Mouse (Mus musculus) kidney, adult 9 months (tissue): ENCODE measurements around the gene Mfap2.

Source experiments
- DNase-seq: peaks from one replicate; pipeline ENCODE4 v3.0.0; 2022

The Mfap2 gene

GRCm38 (mm10) chr4:140988706-140989290, 21.4 kb upstream of the Mfap2 start:
- no peak for DNase-seq

- no peak for DNase-seq
Observed at GRCm38 (mm10) chr4:140989447-140989846, 20.8 kb upstream of the Mfap2 start.

- DNase-seq, result no peak
Observed at GRCm38 (mm10) chr4:140992215-140992614, 18.0 kb upstream of the Mfap2 start.

- DNase-seq, result no peak
Observed at GRCm38 (mm10) chr4:140993846-140994245, 16.4 kb upstream of the Mfap2 start.

- DNase-seq, result no peak
Observed at GRCm38 (mm10) chr4:140995811-140996210, 14.4 kb upstream of the Mfap2 start.

- no peak for DNase-seq
Observed at GRCm38 (mm10) chr4:140996812-140997211, 13.4 kb upstream of the Mfap2 start.

- DNase-seq, result peak; percentile 35
Observed at GRCm38 (mm10) chr4:141005983-141006382, 4.2 kb upstream of the Mfap2 start.

- DNase-seq, result peak; percentile 60
Observed at GRCm38 (mm10) chr4:141008028-141008427, 2.2 kb upstream of the Mfap2 start.

- no peak for DNase-seq
Observed at GRCm38 (mm10) chr4:141010526-141010925, 308 bp downstream of the Mfap2 start.

GRCm38 (mm10) chr4:141010941-141011429, 767 bp downstream of the Mfap2 start:
- DNase-seq, result peak; percentile 33

- DNase-seq, result no peak
Observed at GRCm38 (mm10) chr4:141011556-141012328, 1.5 kb downstream of the Mfap2 start.

GRCm38 (mm10) chr4:141012558-141012957, 2.3 kb downstream of the Mfap2 start:
- DNase-seq, result no peak

GRCm38 (mm10) chr4:141014114-141014513, 3.9 kb downstream of the Mfap2 start:
- no peak for DNase-seq

GRCm38 (mm10) chr4:141014856-141015255, 4.6 kb downstream of the Mfap2 start:
- no peak for DNase-seq

GRCm38 (mm10) chr4:141015356-141015755, 5.1 kb downstream of the Mfap2 start:
- DNase-seq, result no peak

- no peak for DNase-seq
Observed at GRCm38 (mm10) chr4:141016311-141016710, 6.1 kb downstream of the Mfap2 start.

- DNase-seq, result no peak
Observed at GRCm38 (mm10) chr4:141017657-141018436, 7.6 kb downstream of the Mfap2 start.

- no peak for DNase-seq
Observed at GRCm38 (mm10) chr4:141020220-141020619, 10.0 kb downstream of the Mfap2 start.

GRCm38 (mm10) chr4:141020811-141021613, 10.8 kb downstream of the Mfap2 start:
- DNase-seq, result no peak

- DNase-seq, result no peak
Observed at GRCm38 (mm10) chr4:141021614-141021929, 11.4 kb downstream of the Mfap2 start.

GRCm38 (mm10) chr4:141024052-141024451, 13.8 kb downstream of the Mfap2 start:
- DNase-seq, result no peak

GRCm38 (mm10) chr4:141024992-141025391, 14.8 kb downstream of the Mfap2 start:
- no peak for DNase-seq
